Mouse (Mus musculus) ES-Bruce4 (cell line): Measurements from ENCODE around the gene Ptges3l. TPM values are rescaled to one million over a fixed set of nuclear protein-coding genes. Genes with fewer than 3 reads are reported as not detected.
"Not testable (repeated sequence)": the region's sequence is repeated elsewhere in the genome, so short reads cannot be mapped to it uniquely, and the experiment has no call there.

Experiments used
- H3K27ac ChIP-seq: 2 replicates; pipeline ENCODE4 v1.5.1; 2012; ENCODE audit warnings: low read length, inconsistent platforms; ENCODE audit not compliant: insufficient read depth
- H3K27me3 ChIP-seq: 2 replicates; pipeline ENCODE4 v1.6.1; 2012; ENCODE audit warnings: mild to moderate bottlenecking, low read length, inconsistent platforms; ENCODE audit not compliant: control insufficient read depth, poor library complexity, insufficient read depth, severe bottlenecking
- H3K36me3 ChIP-seq: 2 replicates; pipeline ENCODE4 v1.6.1; 2012; ENCODE audit warnings: inconsistent platforms, mild to moderate bottlenecking, low read length, moderate library complexity; ENCODE audit not compliant: control insufficient read depth, poor library complexity, insufficient read depth, severe bottlenecking
- H3K4me1 ChIP-seq: one replicate; pipeline ENCODE4 v1.8.1; 2011; ENCODE audit warnings: low read length; ENCODE audit not compliant: control insufficient read depth, insufficient read depth
- H3K4me3 ChIP-seq: 2 replicates; pipeline ENCODE4 v1.5.1; 2011; ENCODE audit warnings: low read depth, mild to moderate bottlenecking, low read length
- H3K9ac ChIP-seq: 2 replicates; pipeline ENCODE4 v1.6.1; 2012; ENCODE audit warnings: low read depth, mild to moderate bottlenecking, inconsistent platforms; ENCODE audit not compliant: poor library complexity, severe bottlenecking
- H3K9me3 ChIP-seq: replicated peaks from 2 replicates; pipeline ENCODE4 v1.6.1; 2012; ENCODE audit warnings: mild to moderate bottlenecking, low read length, inconsistent platforms; ENCODE audit not compliant: control insufficient read depth, poor library complexity, insufficient read depth, severe bottlenecking
- CTCF ChIP-seq: IDR thresholded peaks from one replicate; pipeline ENCODE4 v1.8.1; 2011; ENCODE audit warnings: low read depth, low read length
- EP300 ChIP-seq: IDR thresholded peaks from 2 replicates; pipeline ENCODE4 v1.6.1; 2011; ENCODE audit warnings: low read depth, low read length; ENCODE audit not compliant: insufficient read depth
- POLR2A ChIP-seq: IDR thresholded peaks from one replicate; pipeline ENCODE4 v1.8.1; 2011; ENCODE audit warnings: low read length; ENCODE audit not compliant: insufficient read depth
- polyA plus RNA-seq: library from polyadenylated mRNA; stranded (reverse); fragments of >200 nt; gene quantifications from 2 replicates; pipeline ENCODE4 v1.2.4, GENCODE M21; 2011; ENCODE audit warnings: low read depth; ENCODE audit not compliant: missing spikeins, insufficient read depth, insufficient read length

The Ptges3l gene
- polyA plus RNA-seq, 1 experiment = not detected

DNA sequence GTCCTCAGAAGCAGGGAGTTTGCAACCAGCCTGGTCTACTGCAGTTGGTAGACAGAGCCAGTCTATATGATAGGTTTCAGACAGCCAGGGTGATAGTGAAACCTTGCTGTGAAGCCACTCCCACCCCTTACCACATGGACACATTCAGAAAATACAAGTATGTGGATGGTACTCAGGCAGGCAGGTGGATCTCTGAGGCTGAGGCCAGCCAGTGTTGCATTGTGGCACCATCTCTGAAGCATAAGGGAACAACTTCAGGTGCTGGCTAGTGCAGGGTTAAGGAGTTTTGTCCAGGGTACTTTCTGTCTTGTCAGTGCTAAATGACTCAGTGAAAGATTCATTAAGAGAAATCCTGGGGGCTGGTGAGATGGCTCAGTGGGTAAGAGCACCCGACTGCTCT is 21.2 kb upstream of the Ptges3l start:
- Histone ChIP-seq H3K9ac (no peak overlapping the region), H3K36me3 (peaks cover 29% of the 10 kb centered on the region), H3K27me3 (no peaks in the 10 kb centered on the region), H3K4me1 (peaks cover 3% of the 10 kb centered on the region), H3K4me3 (no peak overlapping the region), H3K27ac (peak overlapping the region; percentile 84), H3K9me3 (no peaks in the 10 kb centered on the region)
- no peak for TF ChIP-seq POLR2A
- no peak for TF ChIP-seq CTCF
- no peak for TF ChIP-seq EP300

- TF ChIP-seq EP300 = no peak
- TF ChIP-seq CTCF = no peak
- TF ChIP-seq POLR2A = no peak
- Histone ChIP-seq H3K9me3 (no peaks in the 10 kb centered on the region), H3K9ac (peak overlapping the region; percentile 92), H3K36me3 (peaks cover 29% of the 10 kb centered on the region), H3K4me3 (peak overlapping the region; percentile 99), H3K4me1 (no peaks in the 10 kb centered on the region), H3K27ac (peak overlapping the region; percentile 36), H3K27me3 (no peaks in the 10 kb centered on the region)
Measured at GRCm38 (mm10) chr11:101442760-101443159, 17.6 kb upstream of the Ptges3l start.

- Histone ChIP-seq H3K9ac (peak within 1 kb of the TSS; percentile 92), H3K27me3 (no peaks in the 10 kb centered on the region), H3K27ac (peak within 1 kb of the TSS; percentile 36), H3K4me3 (peak within 1 kb of the TSS; percentile 99), H3K4me1 (no peaks in the 10 kb centered on the region), H3K9me3 (no peaks in the 10 kb centered on the region), H3K36me3 (peaks cover 29% of the 10 kb centered on the region)
- peak; percentile 60; the same call in 1 of the 2 replicates for TF ChIP-seq EP300
- TF ChIP-seq POLR2A = peak; percentile 42
- peak; percentile 63 for TF ChIP-seq CTCF
Measured at GRCm38 (mm10) chr11:101442127-101442693, 17.1 kb upstream of the Ptges3l start, which contains the start of gene Rpl27. Rpl27 (plus strand) TSS chr11:101442298.

DNA sequence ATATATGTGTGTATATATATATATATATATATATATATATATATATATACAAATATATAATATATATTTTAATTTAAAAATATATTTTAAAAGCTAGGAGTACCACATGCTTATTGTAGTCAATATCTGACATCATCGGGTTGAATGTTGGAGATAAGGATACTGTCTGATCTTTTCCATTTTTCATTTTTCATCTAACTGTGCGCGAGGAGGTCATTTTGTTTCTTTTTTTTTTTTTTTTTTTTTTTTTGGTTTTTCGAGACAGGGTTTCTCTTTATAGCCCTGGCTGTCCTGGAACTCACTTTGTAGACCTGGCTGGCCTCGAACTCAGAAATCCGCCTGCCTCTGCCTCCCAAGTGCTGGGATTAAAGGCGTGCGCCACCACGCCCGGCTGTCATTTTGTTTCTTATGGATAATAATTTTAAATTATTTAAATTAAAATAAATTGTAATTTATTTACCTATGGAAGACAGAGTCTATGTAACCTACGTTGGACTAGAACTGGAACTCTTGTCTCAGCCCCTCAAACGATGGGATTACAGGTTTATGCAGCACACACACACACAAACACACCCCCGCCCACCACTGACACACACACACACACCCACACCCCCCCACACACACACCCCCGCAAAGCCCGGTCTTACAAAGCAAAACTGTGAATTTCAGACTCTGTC is 16.5 kb upstream of the Ptges3l start:
- not testable (repeated sequence) for H3K9me3 ChIP-seq, H3K4me1 ChIP-seq, H3K9ac ChIP-seq, H3K27ac ChIP-seq, H3K27me3 ChIP-seq
- H3K36me3 ChIP-seq = peaks cover 29% of the 10 kb centered on the region
- H3K4me3 ChIP-seq = peak overlapping the region; percentile 40

DNA sequence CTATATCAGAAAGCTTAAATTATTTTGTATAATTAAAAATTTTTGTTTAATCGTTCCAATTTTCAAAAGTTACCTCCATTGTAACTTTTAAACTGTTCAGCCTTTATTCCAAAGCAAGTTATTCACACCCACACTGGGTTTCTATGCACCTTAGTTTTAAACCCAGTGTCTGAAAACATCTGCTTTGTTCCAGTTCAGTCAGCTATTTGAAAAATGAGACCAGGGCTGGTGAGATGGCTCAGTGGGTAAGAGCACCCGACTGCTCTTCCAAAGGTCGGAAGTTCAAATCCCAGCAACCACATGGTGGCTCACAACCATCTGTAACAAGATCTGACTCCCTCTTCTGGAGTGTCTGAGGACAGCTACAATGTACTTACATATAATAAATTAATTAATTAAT is 12.9 kb upstream of the Ptges3l start:
- H3K9me3 ChIP-seq, H3K9ac ChIP-seq, H3K27ac ChIP-seq, H3K4me3 ChIP-seq, H3K4me1 ChIP-seq, H3K27me3 ChIP-seq, H3K36me3 ChIP-seq: not testable (repeated sequence)

DNA sequence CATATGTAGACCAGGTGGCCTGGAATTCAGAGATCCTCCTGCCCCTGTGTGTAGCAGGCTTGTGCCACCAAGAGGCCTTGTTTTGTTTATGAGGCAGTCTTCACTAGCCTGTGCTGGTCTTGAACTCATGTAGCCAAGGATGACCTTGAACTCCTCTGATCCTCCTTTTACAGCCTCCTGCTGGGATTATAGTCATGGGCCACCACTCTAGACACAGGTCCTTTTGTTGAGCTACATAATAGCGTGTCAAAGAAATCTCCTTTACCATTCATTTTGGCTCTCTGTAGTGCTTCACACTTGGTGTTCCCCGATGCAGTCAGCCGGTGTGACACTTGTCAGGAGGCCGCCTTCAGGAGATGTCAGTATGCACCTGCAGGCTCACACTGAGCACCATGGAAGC is 11.8 kb upstream of the Ptges3l start:
- TF ChIP-seq EP300 = no peak
- no peak overlapping the region for H3K27ac ChIP-seq
- no peaks in the 10 kb centered on the region for H3K27me3 ChIP-seq
- H3K9ac ChIP-seq = no peak overlapping the region
- no peaks in the 10 kb centered on the region for H3K9me3 ChIP-seq
- 0 out of 2 replicates have a peak, but pooled peaks cover 2% of the 10 kb centered on the region for H3K36me3 ChIP-seq
- H3K4me1 ChIP-seq = peaks cover 3% of the 10 kb centered on the region
- no peak overlapping the region for H3K4me3 ChIP-seq
